Mouse (Mus musculus): ENCODE measurements at regions not wholly inside any gene's neighbourhood (a gene's known extent, or its start where the extent isn't known, plus 50 kb on each side); places are given as distances from the start of the nearest gene placed in this dataset.
"Not testable (repeated sequence)": the region's sequence is repeated elsewhere in the genome, so short reads cannot be mapped to it uniquely, and the experiment has no call there.

- DNase-seq (ENCODE audit: low spot score in 2 of 2): no peak
Measured at GRCm38 (mm10) chrX:50675356-50675755, 165.5 kb upstream of the Stk26 start.

GRCm38 (mm10) chrX:50657835-50658565 is 182.8 kb upstream of the Stk26 start:
- peak; percentile 12 to 54 for DNase-seq (ENCODE audit: low spot score in 2 of 2)

- no peak for DNase-seq (ENCODE audit: low spot score in 2 of 2)
Measured at GRCm38 (mm10) chrX:50657180-50657834, 183.5 kb upstream of the Stk26 start.

- DNase-seq (ENCODE audit: low spot score in 2 of 2): not testable (repeated sequence)
Measured at GRCm38 (mm10) chrX:50655380-50655779, 185.5 kb upstream of the Stk26 start.

- DNase-seq (ENCODE audit: low spot score in 2 of 2): no peak
Measured at GRCm38 (mm10) chrX:50641347-50641746, 199.5 kb upstream of the Stk26 start.

- DNase-seq (ENCODE audit: low spot score in 2 of 2): no peak
Measured at GRCm38 (mm10) chrX:50635634-50636033, 205.2 kb upstream of the Stk26 start.

GRCm38 (mm10) chrX:50634842-50635615 is 205.8 kb upstream of the Stk26 start:
- DNase-seq (ENCODE audit: low spot score in 2 of 2): peak; percentile 77 to 80

GRCm38 (mm10) chrX:50632536-50632935 is 204.2 kb upstream of the Olfr1324 start:
- DNase-seq (ENCODE audit: low spot score in 2 of 2): no peak

- DNase-seq (ENCODE audit: low spot score in 2 of 2): no peak
Measured at GRCm38 (mm10) chrX:50625336-50625735, 197.0 kb upstream of the Olfr1324 start.

GRCm38 (mm10) chrX:50622984-50623455 is 194.7 kb upstream of the Olfr1324 start:
- DNase-seq (ENCODE audit: low spot score in 2 of 2): peak in 1 of 2 experiments; percentile 77

GRCm38 (mm10) chrX:50620909-50621308 is 192.6 kb upstream of the Olfr1324 start:
- DNase-seq (ENCODE audit: low spot score in 2 of 2): no peak

GRCm38 (mm10) chrX:50619919-50620318 is 191.6 kb upstream of the Olfr1324 start:
- DNase-seq (ENCODE audit: low spot score in 2 of 2): peak in 1 of 2 experiments; percentile 84

- DNase-seq (ENCODE audit: low spot score in 2 of 2): no peak
Measured at GRCm38 (mm10) chrX:50618936-50619335, 190.6 kb upstream of the Olfr1324 start.

- DNase-seq (ENCODE audit: low spot score in 2 of 2): peak in 1 of 2 experiments; percentile 84
Measured at GRCm38 (mm10) chrX:50616920-50617319, 188.6 kb upstream of the Olfr1324 start.

- DNase-seq (ENCODE audit: low spot score in 2 of 2): peak in 1 of 2 experiments; percentile 81
Measured at GRCm38 (mm10) chrX:50614874-50615273, 186.6 kb upstream of the Olfr1324 start.

- DNase-seq (ENCODE audit: low spot score in 2 of 2): peak in 1 of 2 experiments; percentile 67
Measured at GRCm38 (mm10) chrX:50614367-50614766, 186.1 kb upstream of the Olfr1324 start.

GRCm38 (mm10) chrX:50611765-50612591 is 183.7 kb upstream of the Olfr1324 start:
- DNase-seq (ENCODE audit: low spot score in 2 of 2): peak in 1 of 2 experiments; percentile 82

GRCm38 (mm10) chrX:50608141-50608540 is 179.8 kb upstream of the Olfr1324 start:
- DNase-seq (ENCODE audit: low spot score in 2 of 2): peak in 1 of 2 experiments; percentile 18

GRCm38 (mm10) chrX:50607636-50608035 is 179.3 kb upstream of the Olfr1324 start:
- DNase-seq (ENCODE audit: low spot score in 2 of 2): peak in 1 of 2 experiments; percentile 84

- DNase-seq (ENCODE audit: low spot score in 2 of 2): peak in 1 of 2 experiments; percentile 86
Measured at GRCm38 (mm10) chrX:50605517-50605916, 177.2 kb upstream of the Olfr1324 start.

GRCm38 (mm10) chrX:50604995-50605394 is 176.7 kb upstream of the Olfr1324 start:
- peak in 1 of 2 experiments; percentile 77 for DNase-seq (ENCODE audit: low spot score in 2 of 2)

Data from frontal cortex, postnatal 10 days (tissue).